Mouse (Mus musculus) forebrain, embryonic 11.5 days (tissue): ENCODE measurements at regions not wholly inside any gene's neighbourhood (a gene's known extent, or its start where the extent isn't known, plus 50 kb on each side); places are given as distances from the start of the nearest gene placed in this dataset.

Source experiments
- ATAC-seq: fragments of 200-750 bp; cut with Nextera tagmentation; replicated peaks from 2 replicates; pipeline ENCODE4 v1.8.0; 2017; ENCODE audit warnings: moderate TSS enrichment; ENCODE audit not compliant: low FRiP score
- DNase-seq: peaks from one replicate; pipeline ENCODE4 v3.0.0-alpha.2; 2017; ENCODE audit warnings: low spot score
- H3K27ac ChIP-seq: fragments of 300-500 bp; sonication (generic); 2 replicates; pipeline ENCODE4 v1.5.1; 2014; ENCODE audit warnings: low read depth, low read length
- H3K27me3 ChIP-seq: fragments of 300-500 bp; sonication (generic); 2 replicates; pipeline ENCODE4 v1.6.1; 2014; ENCODE audit warnings: mild to moderate bottlenecking, low read length, mixed read lengths; ENCODE audit not compliant: control insufficient read depth, insufficient read depth
- H3K36me3 ChIP-seq: fragments of 300-500 bp; sonication (generic); 2 replicates; pipeline ENCODE4 v1.6.1; 2014; ENCODE audit warnings: mild to moderate bottlenecking, low read length, moderate library complexity, mixed read lengths; ENCODE audit not compliant: control insufficient read depth, insufficient read depth
- H3K4me1 ChIP-seq: fragments of 300-500 bp; sonication (generic); replicated peaks from 2 replicates; pipeline ENCODE4 v1.6.1; 2014; ENCODE audit warnings: low read length, mixed read lengths; ENCODE audit not compliant: control insufficient read depth, insufficient read depth
- H3K4me2 ChIP-seq: fragments of 300-500 bp; sonication (generic); 2 replicates; pipeline ENCODE4 v1.6.1; 2014; ENCODE audit warnings: low read depth, mild to moderate bottlenecking, low read length, moderate library complexity, mixed read lengths; ENCODE audit not compliant: severe bottlenecking
- H3K4me3 ChIP-seq: fragments of 300-500 bp; sonication (generic); 2 replicates; pipeline ENCODE4 v1.5.1; 2014; ENCODE audit warnings: low read depth, low read length
- H3K9ac ChIP-seq: fragments of 300-500 bp; sonication (generic); 2 replicates; pipeline ENCODE4 v1.6.1; 2014; ENCODE audit warnings: low read length
- H3K9me3 ChIP-seq: fragments of 300-500 bp; sonication (generic); 2 replicates; pipeline ENCODE4 v1.6.1; 2016; ENCODE audit warnings: low read length, mixed read lengths; ENCODE audit not compliant: control insufficient read depth
- WGBS: fragments of 180-500 bp; shearing (Covaris S2); extraction: QIAGEN DNeasy Blood & Tissue Kit; methylation state at CpG from one replicate; pipeline ENCODE4 v1.1.7; 2014; 5-methylcytosine and 5-hydroxymethylcytosine counted together

GRCm38 (mm10) chr14:25359824-25360294 lies 99.1 kb upstream of the Zmiz1 start:
- H3K36me3 ChIP-seq, result no peaks in the 10 kb centered on the region
- WGBS, result 95% methylated on average over 3 of the region's 3 CpGs
- no peak overlapping the region for H3K4me2 ChIP-seq
- ATAC-seq, result no peak
- no peak for DNase-seq
- H3K4me3 ChIP-seq, result no peak overlapping the region
- no peaks in the 10 kb centered on the region for H3K9me3 ChIP-seq
- H3K4me1 ChIP-seq, result 0 out of 2 replicates have a peak, but pooled peaks cover 2% of the 10 kb centered on the region
- H3K27ac ChIP-seq, result no peak overlapping the region
- no peaks in the 10 kb centered on the region; the same call in 1 of the 2 replicates for H3K27me3 ChIP-seq
- H3K9ac ChIP-seq, result no peak overlapping the region

- H3K27me3 ChIP-seq, result no peaks in the 10 kb centered on the region; the same call in 1 of the 2 replicates
- H3K9ac ChIP-seq, result no peak overlapping the region
- no peak overlapping the region for H3K4me3 ChIP-seq
- no peak for DNase-seq
- 0 out of 2 replicates have a peak, but pooled peaks cover 2% of the 10 kb centered on the region for H3K4me1 ChIP-seq
- H3K4me2 ChIP-seq, result no peak overlapping the region
- 90% methylated on average over 9 of the region's 9 CpGs for WGBS
- H3K9me3 ChIP-seq, result no peaks in the 10 kb centered on the region
- H3K36me3 ChIP-seq, result no peaks in the 10 kb centered on the region
- no peak for ATAC-seq
- no peak overlapping the region for H3K27ac ChIP-seq
Measured at GRCm38 (mm10) chr14:25360726-25361125, 98.3 kb upstream of the Zmiz1 start.

- Histone ChIP-seq H3K9ac (no peak overlapping the region), H3K4me1 (0 out of 2 replicates have a peak, but pooled peaks cover 2% of the 10 kb centered on the region), H3K4me3 (no peak overlapping the region), H3K36me3 (no peaks in the 10 kb centered on the region), H3K4me2 (no peak overlapping the region), H3K27ac (no peak overlapping the region), H3K27me3 (no peaks in the 10 kb centered on the region; the same call in 1 of the 2 replicates), H3K9me3 (no peaks in the 10 kb centered on the region)
- DNase-seq (no peak), ATAC-seq (no peak)
- WGBS, result 94% methylated on average over 3 of the region's 3 CpGs
Measured at GRCm38 (mm10) chr14:25361129-25361528, 97.9 kb upstream of the Zmiz1 start.

- no peaks in the 10 kb centered on the region for H3K36me3 ChIP-seq
- no peaks in the 10 kb centered on the region for H3K9me3 ChIP-seq
- H3K4me1 ChIP-seq, result 0 out of 2 replicates have a peak, but pooled peaks cover 2% of the 10 kb centered on the region
- H3K4me3 ChIP-seq, result no peak overlapping the region
- 16% methylated on average over 1 of the region's 1 CpGs for WGBS
- DNase-seq (no peak), ATAC-seq (no peak; the same call in 1 of the 2 replicates)
- no peak overlapping the region for H3K4me2 ChIP-seq
- no peak overlapping the region for H3K27ac ChIP-seq
- no peaks in the 10 kb centered on the region for H3K27me3 ChIP-seq
- no peak overlapping the region; the same call in 1 of the 2 replicates for H3K9ac ChIP-seq
Measured at GRCm38 (mm10) chr14:25362771-25363170, 96.2 kb upstream of the Zmiz1 start.

- no peaks in the 10 kb centered on the region for H3K27me3 ChIP-seq
- H3K36me3 ChIP-seq, result no peaks in the 10 kb centered on the region
- H3K9me3 ChIP-seq, result peaks cover 3% of the 10 kb centered on the region; the same call in 1 of the 2 replicates
- DNase-seq (no peak), ATAC-seq (no peak)
- WGBS, result 89% methylated on average over 10 of the region's 10 CpGs
- H3K4me2 ChIP-seq, result no peak overlapping the region
- H3K4me1 ChIP-seq, result 0 out of 2 replicates have a peak, but pooled peaks cover 2% of the 10 kb centered on the region
- no peak overlapping the region for H3K9ac ChIP-seq
- H3K4me3 ChIP-seq, result no peak overlapping the region
- H3K27ac ChIP-seq, result no peak overlapping the region
Measured at GRCm38 (mm10) chr14:25365226-25365800, 93.7 kb upstream of the Zmiz1 start.

GRCm38 (mm10) chr14:25366009-25366408 lies 93.0 kb upstream of the Zmiz1 start:
- ATAC-seq (no peak), DNase-seq (no peak)
- WGBS, result 89% methylated on average over 5 of the region's 5 CpGs
- no peak overlapping the region for H3K4me2 ChIP-seq
- peaks cover 3% of the 10 kb centered on the region; the same call in 1 of the 2 replicates for H3K9me3 ChIP-seq
- H3K4me3 ChIP-seq, result no peak overlapping the region
- no peaks in the 10 kb centered on the region for H3K27me3 ChIP-seq
- H3K4me1 ChIP-seq, result peaks cover 2% of the 10 kb centered on the region; the same call in 1 of the 2 replicates
- no peaks in the 10 kb centered on the region for H3K36me3 ChIP-seq
- H3K9ac ChIP-seq, result no peak overlapping the region
- no peak overlapping the region for H3K27ac ChIP-seq

- no peaks in the 10 kb centered on the region for H3K36me3 ChIP-seq
- H3K4me1 ChIP-seq, result peaks cover 7% of the 10 kb centered on the region
- peaks cover 3% of the 10 kb centered on the region; the same call in 1 of the 2 replicates for H3K9me3 ChIP-seq
- no peak overlapping the region for H3K27ac ChIP-seq
- 91% methylated on average over 6 of the region's 6 CpGs for WGBS
- no peak overlapping the region for H3K9ac ChIP-seq
- no peaks in the 10 kb centered on the region for H3K27me3 ChIP-seq
- DNase-seq (no peak), ATAC-seq (no peak)
- H3K4me3 ChIP-seq, result no peak overlapping the region
- no peak overlapping the region for H3K4me2 ChIP-seq
Measured at GRCm38 (mm10) chr14:25370306-25371020, 88.5 kb upstream of the Zmiz1 start.

GRCm38 (mm10) chr14:25371021-25371400 lies 88.0 kb upstream of the Zmiz1 start:
- no peak overlapping the region for H3K27ac ChIP-seq
- peaks cover 3% of the 10 kb centered on the region; the same call in 1 of the 2 replicates for H3K9me3 ChIP-seq
- no peaks in the 10 kb centered on the region for H3K36me3 ChIP-seq
- WGBS, result 89% methylated on average over 5 of the region's 5 CpGs
- no peak overlapping the region for H3K4me3 ChIP-seq
- ATAC-seq (no peak), DNase-seq (no peak)
- H3K27me3 ChIP-seq, result no peaks in the 10 kb centered on the region
- no peak overlapping the region for H3K4me2 ChIP-seq
- H3K4me1 ChIP-seq, result peaks cover 7% of the 10 kb centered on the region
- H3K9ac ChIP-seq, result no peak overlapping the region
